Comparison of ENCODE assay signal across 23 mouse cellular contexts in genomic region chr7:64880415-64880814, GRCm38 (mm10). TPM values are rescaled to one million over a fixed set of nuclear protein-coding genes. Genes with fewer than 3 reads are reported as not detected.
A peak's percentile ranks its signal among the peaks of the same experiment; 100 is the strongest.
DNase-seq lines count a peak whose midpoint lies in the region; ATAC-seq and TF ChIP-seq lines count a peak whose summit lies in the region.
"Had no signal": no experiment of that assay in that cellular context is flagged by ENCODE, and none has a peak within 500 bp of the region (broad histone marks: within the 10 kb centered on the region; RNA-seq: fewer than 3 reads in every experiment).

No protein-coding gene starts in this region.

- H3K9ac ChIP-seq in embryonic facial prominence, embryonic 11.5 days (replicated peaks; ENCODE audit: low read length) = no peak overlapping the region
- H3K9ac ChIP-seq: embryonic facial prominence, embryonic 13.5 days; forebrain, embryonic 12.5 days; forebrain, embryonic 15.5 days; heart, embryonic 13.5 days; hindbrain, embryonic 12.5 days; hindbrain, embryonic 15.5 days; intestine, embryonic 15.5 days; kidney, embryonic 15.5 days had no signal

- CTCF ChIA-PET in Patski (lab: Charles Lee) = interaction anchor here (1.8 kb wide), 1 partner anchor 7 kb away, joined by 5 read pairs; the partner anchor contains the start of gene Nsmce3

- no peaks in the 10 kb centered on the region for H3K4me1 ChIP-seq in embryonic facial prominence, embryonic 11.5 days (ENCODE audit: control insufficient read depth, insufficient read depth, low read length)
- H3K4me1 ChIP-seq in embryonic facial prominence, embryonic 10.5 days = no peaks in the 10 kb centered on the region
- H3K4me1 ChIP-seq: heart, embryonic 13.5 days; hindbrain, embryonic 12.5 days; intestine, embryonic 15.5 days; kidney, embryonic 15.5 days had no signal

- H3K4me2 ChIP-seq in embryonic facial prominence, embryonic 11.5 days (ENCODE audit: low read depth, low read length) = no peak overlapping the region
- H3K4me2 ChIP-seq: embryonic facial prominence, embryonic 13.5 days; forebrain, embryonic 12.5 days; forebrain, embryonic 15.5 days; heart, embryonic 13.5 days; hindbrain, embryonic 12.5 days; hindbrain, embryonic 15.5 days; intestine, embryonic 15.5 days; kidney, embryonic 15.5 days had no signal

- TF ChIP-seq CTCF in Patski (IDR thresholded peaks at IDR 0.05) = no peak

- ATAC-seq in embryonic facial prominence, embryonic 11.5 days (replicated peaks; ENCODE audit: insufficient number of reproducible peaks, low FRiP score, low TSS enrichment, low read depth) = no peak
- ATAC-seq in Patski = peak; percentile 69
- no peak for ATAC-seq in granulocyte monocyte progenitor cell, adult 5-6 weeks (replicated peaks; ENCODE audit: poor library complexity, severe bottlenecking)
- ATAC-seq: forebrain, embryonic 15.5 days; intestine, embryonic 15.5 days had no signal

- H3K27ac ChIP-seq in embryonic facial prominence, embryonic 11.5 days (replicated peaks; ENCODE audit: low read depth, low read length) = no peak overlapping the region
- no peak overlapping the region for H3K27ac ChIP-seq in embryonic facial prominence, embryonic 10.5 days (replicated peaks)
- H3K27ac ChIP-seq: embryonic facial prominence, embryonic 13.5 days; forebrain, embryonic 12.5 days; forebrain, embryonic 15.5 days; heart, embryonic 13.5 days; hindbrain, embryonic 12.5 days; hindbrain, embryonic 15.5 days; intestine, embryonic 15.5 days; kidney, embryonic 15.5 days had no signal

- H3K27me3 ChIP-seq in embryonic facial prominence, embryonic 11.5 days (ENCODE audit: control insufficient read depth, insufficient read depth, low read length) = no peaks in the 10 kb centered on the region
- H3K27me3 ChIP-seq in embryonic facial prominence, embryonic 10.5 days (replicated peaks; ENCODE audit: low read depth, poor library complexity, severe bottlenecking) = no peaks in the 10 kb centered on the region
- H3K27me3 ChIP-seq in Patski = no peaks in the 10 kb centered on the region
- H3K27me3 ChIP-seq: forebrain, embryonic 12.5 days; forebrain, embryonic 15.5 days; hindbrain, embryonic 12.5 days; hindbrain, embryonic 15.5 days; intestine, embryonic 15.5 days; kidney, embryonic 15.5 days had no signal

- in situ Hi-C loops in Patski (cut with MboI; ENCODE audit: low pct_unique_long_range_greater_than_20kb) = no loop called here

- WGBS in embryonic facial prominence, embryonic 11.5 days = 71% methylated on average over 5 of the region's 5 CpGs
- 78% methylated on average over 5 of the region's 5 CpGs for WGBS in embryonic facial prominence, embryonic 10.5 days

- H3K4me3 ChIP-seq in embryonic facial prominence, embryonic 11.5 days (ENCODE audit: low read depth, low read length) = no peak overlapping the region
- no peak overlapping the region for H3K4me3 ChIP-seq in embryonic facial prominence, embryonic 10.5 days
- H3K4me3 ChIP-seq: embryonic facial prominence, embryonic 13.5 days; erythroblast, embryonic 14.5 days; forebrain, embryonic 12.5 days; forebrain, embryonic 15.5 days; heart, embryonic 13.5 days; hindbrain, embryonic 12.5 days; hindbrain, embryonic 15.5 days; intestine, embryonic 15.5 days; kidney, embryonic 15.5 days had no signal

- peak; percentile 45 for DNase-seq in adrenal gland, adult 2 months
- DNase-seq in adrenal gland, adult 18-20 months (ENCODE audit: low spot score in 2 of 2) = no peak
- DNase-seq in embryonic facial prominence, embryonic 11.5 days (ENCODE audit: low spot score) = peak; percentile 30
- DNase-seq in embryonic facial prominence, embryonic 10.5 days (ENCODE audit: low spot score) = no peak
- DNase-seq in 3T3-L1 (ENCODE audit: low read depth, low spot score) (peak; percentile 40), Patski (ENCODE audit: low read depth, low spot score) (no peak)
- DNase-seq: cerebellum, adult 18-20 months; cerebellum, adult 9-10 months; cerebellum, postnatal 14 days; gastrocnemius, postnatal 25 days; heart, postnatal 14 days; kidney, adult 11 months; kidney, adult 8-10 months had no signal

- H3K36me3 ChIP-seq in embryonic facial prominence, embryonic 11.5 days (replicated peaks; ENCODE audit: control insufficient read depth, insufficient read depth, low read depth, low read length) = no peaks in the 10 kb centered on the region
- H3K36me3 ChIP-seq in embryonic facial prominence, embryonic 10.5 days (replicated peaks) = no peaks in the 10 kb centered on the region
- H3K36me3 ChIP-seq: embryonic facial prominence, embryonic 13.5 days; forebrain, embryonic 12.5 days; forebrain, embryonic 15.5 days; heart, embryonic 13.5 days; hindbrain, embryonic 12.5 days; hindbrain, embryonic 15.5 days; intestine, embryonic 15.5 days; kidney, embryonic 15.5 days had no signal

- POLR2A ChIA-PET in Patski (lab: Charles Lee) = no interaction called here

- H3K9me3 ChIP-seq in embryonic facial prominence, embryonic 11.5 days (replicated peaks; ENCODE audit: control insufficient read depth, low read length) = no peaks in the 10 kb centered on the region
- no peaks in the 10 kb centered on the region for H3K9me3 ChIP-seq in embryonic facial prominence, embryonic 10.5 days
- H3K9me3 ChIP-seq: embryonic facial prominence, embryonic 13.5 days; forebrain, embryonic 12.5 days; forebrain, embryonic 15.5 days; heart, embryonic 13.5 days; hindbrain, embryonic 12.5 days; hindbrain, embryonic 15.5 days; intestine, embryonic 15.5 days; kidney, embryonic 15.5 days had no signal

RNA-seq across cellular contexts. Expression of gene Nsmce3, which starts 7.6 kb away (rescaled TPM):
- 1 to 10 TPM; 6.4 to 9.7 TPM for total RNA-seq in adrenal gland, adult 2 months (2021)
- polyA plus RNA-seq in adrenal gland, adult 2 months (2012; rRNA removed) = 7.1 and 8.6 TPM in 2 replicates
- total RNA-seq in adrenal gland, adult 18-20 months (2021) = 1 to 10 TPM; 7.1 to 7.8 TPM
- polyA plus RNA-seq in embryonic facial prominence, embryonic 11.5 days (2014; fragmentation: Nextera tagmentation; extraction: Ambion mirVana) = 13.5 and 14.9 TPM in 2 replicates
- 10.4 and 11.2 TPM in 2 replicates for polyA plus RNA-seq in embryonic facial prominence, embryonic 10.5 days (2016; fragmentation: Nextera tagmentation; extraction: Ambion mirVana)
- 6.7 TPM for polyA plus RNA-seq in Patski (2021)
- 3.2 and 5.5 TPM in 2 replicates for total RNA-seq in granulocyte monocyte progenitor cell, adult 5-6 weeks (2014; fragmentation: Nextera tagmentation)
- 5.4 and 7.0 TPM in 2 replicates for total RNA-seq in granulocyte monocyte progenitor cell, adult 5-6 weeks (2017)

Comparison
In these comparisons a context has a peak if more than half of its experiments do, and no peak if none do; other contexts are left out.
1. DNase-seq: peak in adrenal gland, adult 2 months (single experiment), embryonic facial prominence, embryonic 11.5 days (single experiment) and 3T3-L1 (single experiment); none in adrenal gland, adult 18-20 months (0 of 2), embryonic facial prominence, embryonic 10.5 days (single experiment) and Patski (single experiment).